Mouse (Mus musculus) hematopoietic stem cell, adult 5-6 weeks (primary cell): ENCODE measurements around the gene Lyrm7. TPM values are rescaled to one million over a fixed set of nuclear protein-coding genes. Genes with fewer than 3 reads are reported as not detected.
"Not testable (repeated sequence)": the region's sequence is repeated elsewhere in the genome, so short reads cannot be mapped to it uniquely, and the experiment has no call there.

Experiments used
- ATAC-seq, 2 experiments: fragments of 125-278 bp in 1 of 2; replicated peaks in 1 of 2; 2 replicates each; pipeline ENCODE4 v1.8.0; 2016 to 2017; ENCODE audit warnings: inconsistent platforms in 2 of 2, mild to moderate bottlenecking in 2 of 2, moderate number of reproducible peaks in 2 of 2, low read depth in 1 of 2, moderate TSS enrichment in 1 of 2; ENCODE audit not compliant: low FRiP score in 2 of 2, poor library complexity in 2 of 2, severe bottlenecking in 2 of 2, insufficient read depth in 1 of 2, low TSS enrichment in 1 of 2
- total RNA-seq: library from RNA; stranded (forward); fragments of 172-1452, 232-1000 nt; gene quantifications from 2 replicates; pipeline ENCODE4 v1.2.3, GENCODE M21; 2017

Gene Lyrm7
- total RNA-seq, 1 experiment from 2014 or later = 2.5 TPM

DNA sequence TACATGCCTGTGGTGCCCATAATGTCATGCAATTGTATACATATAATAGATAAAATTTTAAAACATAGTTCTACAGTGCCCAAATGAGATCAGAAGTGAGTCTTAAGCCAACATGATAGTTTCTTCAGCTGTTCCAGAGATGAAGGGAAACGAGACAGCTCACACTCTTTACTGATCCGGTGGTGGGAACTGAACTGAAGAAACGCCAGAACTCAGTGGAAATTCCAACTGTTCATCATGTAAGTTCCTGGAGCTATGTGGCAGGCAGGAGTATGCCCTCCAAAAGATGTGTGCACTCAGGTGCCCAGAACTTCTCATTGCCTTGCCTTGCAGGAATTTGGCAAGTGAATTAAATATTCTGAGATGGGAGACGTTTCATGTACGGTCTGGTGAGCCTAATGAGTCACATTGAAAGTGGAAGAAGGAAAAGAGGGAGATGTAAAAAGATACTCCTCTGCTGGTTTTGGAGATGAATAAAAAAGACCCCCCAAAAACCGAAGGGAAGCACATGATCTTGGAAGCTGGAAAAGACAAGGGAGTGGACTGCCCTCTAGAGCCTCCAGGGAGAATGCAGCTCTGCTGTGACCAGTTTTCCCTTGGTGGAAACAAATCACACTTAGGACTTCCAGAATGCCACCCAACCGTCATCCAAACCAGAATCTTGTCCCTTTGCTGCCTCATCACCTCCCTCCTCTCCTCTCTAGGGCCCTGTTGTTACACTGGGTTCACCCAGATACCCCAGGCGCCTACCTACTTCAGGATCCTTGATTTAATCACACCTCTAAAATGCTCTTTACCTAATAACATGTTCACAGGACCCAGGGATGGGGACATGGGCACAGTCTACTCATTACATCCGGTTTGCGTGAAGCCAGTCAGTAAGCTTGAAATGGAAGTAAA, 2.2 kb upstream of the Lyrm7 start:
- ATAC-seq = no peak

GRCm38 (mm10) chr11:54861471-54862420, 1.0 kb upstream of the Lyrm7 start:
- ATAC-seq = no peak

DNA sequence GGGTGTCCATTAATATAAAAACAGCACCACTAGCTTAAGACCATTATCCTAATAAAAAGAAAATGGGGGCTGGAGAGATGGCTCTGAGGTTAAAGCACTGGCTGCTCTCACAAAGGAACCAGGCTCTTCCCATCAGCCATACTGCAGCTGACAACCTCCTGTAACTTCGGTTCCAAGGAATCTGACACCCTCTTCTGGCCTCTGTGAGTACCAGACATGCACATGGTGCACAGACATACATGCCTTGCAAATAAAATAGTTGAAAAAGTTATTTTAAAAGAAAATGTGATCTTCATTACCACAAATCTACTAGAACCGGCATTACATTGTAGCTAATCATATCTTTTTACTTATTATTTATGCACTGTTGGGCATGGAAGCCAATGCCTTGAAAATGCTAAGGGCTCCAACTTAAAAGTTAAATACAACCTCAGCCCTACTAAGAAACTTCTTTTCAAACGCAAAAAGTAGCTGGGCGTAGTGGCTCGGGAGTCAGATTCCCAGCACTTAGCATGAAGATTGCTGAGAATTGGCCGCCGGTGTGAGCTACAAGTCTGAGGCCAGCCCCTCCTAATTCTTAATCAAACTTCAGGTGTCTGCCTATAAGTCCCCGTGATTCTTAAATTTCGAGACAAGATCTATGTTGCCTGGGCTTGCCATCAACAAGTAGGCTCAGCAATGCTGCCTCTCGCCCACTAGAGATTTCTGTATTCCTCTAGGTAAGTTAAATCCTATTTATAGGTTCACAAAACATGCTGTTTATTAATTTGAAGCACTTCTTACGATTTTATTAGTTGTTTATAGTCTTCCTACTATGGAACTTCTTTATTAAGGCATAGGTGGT, 1.2 kb downstream of the Lyrm7 start:
- no peak for ATAC-seq

GRCm38 (mm10) chr11:54858880-54859279, 1.8 kb downstream of the Lyrm7 start:
- ATAC-seq = not testable (repeated sequence)

DNA sequence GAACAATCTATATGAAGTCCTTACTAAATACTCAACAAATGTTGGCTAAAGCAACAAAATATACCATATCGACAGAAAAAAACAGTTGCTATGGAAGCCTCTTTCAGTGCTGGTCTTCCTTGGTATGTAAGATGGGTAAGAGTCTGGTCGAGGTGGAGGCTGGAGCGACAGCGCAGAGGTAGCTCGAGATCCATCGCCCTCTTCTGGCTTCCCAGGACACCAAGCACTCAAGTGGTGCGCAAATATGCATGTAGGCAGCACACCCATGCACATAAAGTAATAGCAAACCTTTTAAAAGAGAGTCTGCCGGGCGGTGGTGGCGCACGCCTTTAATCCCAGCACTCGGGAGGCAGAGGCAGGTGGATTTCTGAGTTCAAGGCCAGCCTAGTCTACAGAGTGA, 9.1 kb downstream of the Lyrm7 start:
- no peak for ATAC-seq

GRCm38 (mm10) chr11:54849961-54850758, 10.6 kb downstream of the Lyrm7 start:
- ATAC-seq = no peak

DNA sequence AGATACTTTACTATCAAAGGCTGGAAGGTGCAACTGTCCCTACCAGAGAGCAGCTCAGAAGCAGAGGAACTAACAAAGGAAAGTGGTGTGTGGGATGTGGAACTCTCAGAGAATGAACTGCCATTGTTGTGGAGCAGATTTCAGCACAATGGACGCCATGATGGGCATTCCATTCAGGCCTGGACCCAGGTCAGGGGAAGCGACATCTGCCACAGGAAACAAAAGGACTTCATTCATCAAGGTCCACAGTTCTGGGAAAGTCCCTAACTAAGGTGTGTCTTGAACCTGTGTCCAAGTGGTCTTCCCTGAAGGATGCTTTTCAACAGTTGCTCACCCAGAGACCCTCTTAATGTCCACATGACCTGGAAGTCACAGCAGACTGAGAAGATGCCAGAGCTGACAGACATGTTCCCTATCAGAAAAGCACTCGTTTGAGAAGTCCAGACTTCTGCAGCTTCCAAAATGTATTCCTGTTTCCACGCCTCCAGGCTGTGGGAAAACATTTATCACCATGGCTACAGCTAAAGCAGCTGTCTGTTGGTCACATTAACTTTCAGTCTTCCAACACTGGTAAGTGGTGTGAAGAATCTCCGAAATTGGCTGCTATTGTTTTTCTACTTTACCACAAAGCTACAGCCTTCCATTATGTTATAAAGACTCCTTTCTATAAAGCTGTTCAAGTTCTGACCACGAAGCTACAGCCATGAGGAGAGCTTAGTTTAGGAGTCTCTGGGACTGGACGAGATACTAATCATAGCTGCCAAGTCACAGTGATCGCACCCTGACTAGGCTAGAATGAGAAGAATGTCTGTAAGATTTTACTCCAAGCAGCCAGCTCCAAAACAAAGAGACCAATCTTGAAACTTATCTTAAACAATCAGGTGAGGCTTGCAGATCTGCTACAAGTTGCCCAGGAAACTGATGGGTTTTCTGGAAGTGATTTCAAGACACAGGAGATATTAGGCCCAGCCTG, 15.0 kb downstream of the Lyrm7 start:
- ATAC-seq = no peak

DNA sequence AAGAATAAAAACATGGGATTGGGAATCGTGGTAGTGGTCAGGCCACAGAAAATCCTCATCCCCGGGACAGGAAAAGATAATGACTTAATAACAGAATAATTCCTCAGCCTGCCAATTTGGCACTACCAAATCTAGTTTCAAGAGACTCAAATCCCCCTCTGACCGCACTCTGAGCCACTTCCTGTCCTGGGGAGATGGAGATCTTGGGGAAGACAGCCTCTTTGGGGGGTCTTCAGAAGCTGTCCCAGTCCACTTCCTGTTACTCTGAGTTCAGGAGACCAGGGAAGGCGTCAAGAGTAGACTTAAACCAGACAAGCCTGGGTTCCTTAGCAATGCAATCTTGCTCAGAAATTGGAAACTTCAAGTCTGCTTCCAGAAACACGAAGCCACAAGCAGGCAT, 15.8 kb downstream of the Lyrm7 start:
- ATAC-seq = no peak

GRCm38 (mm10) chr11:54844424-54844823, 16.3 kb downstream of the Lyrm7 start:
- ATAC-seq = peak; percentile 78 to 87

- no peak for ATAC-seq
Observed at GRCm38 (mm10) chr11:54840891-54841290, 19.8 kb downstream of the Lyrm7 start.

DNA sequence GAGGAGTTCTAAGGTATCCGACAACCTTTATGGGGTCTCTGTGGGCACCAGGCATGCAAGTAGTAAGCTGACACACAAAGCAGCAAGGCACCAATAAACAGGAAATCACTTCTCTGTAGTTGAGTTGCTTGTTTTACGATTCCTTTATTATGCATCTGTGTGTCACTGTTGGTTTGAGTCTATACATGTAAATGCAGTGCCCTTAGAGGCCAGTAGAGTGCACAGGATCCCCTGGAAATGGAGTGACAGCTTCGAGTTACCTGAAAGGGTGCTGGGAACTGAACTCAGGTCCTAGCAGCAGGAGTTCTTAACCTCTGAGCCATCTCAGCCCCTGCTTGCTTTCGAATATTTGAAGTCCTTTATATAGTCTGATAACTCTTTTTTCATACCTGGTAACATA, 21.0 kb downstream of the Lyrm7 start:
- no peak for ATAC-seq

DNA sequence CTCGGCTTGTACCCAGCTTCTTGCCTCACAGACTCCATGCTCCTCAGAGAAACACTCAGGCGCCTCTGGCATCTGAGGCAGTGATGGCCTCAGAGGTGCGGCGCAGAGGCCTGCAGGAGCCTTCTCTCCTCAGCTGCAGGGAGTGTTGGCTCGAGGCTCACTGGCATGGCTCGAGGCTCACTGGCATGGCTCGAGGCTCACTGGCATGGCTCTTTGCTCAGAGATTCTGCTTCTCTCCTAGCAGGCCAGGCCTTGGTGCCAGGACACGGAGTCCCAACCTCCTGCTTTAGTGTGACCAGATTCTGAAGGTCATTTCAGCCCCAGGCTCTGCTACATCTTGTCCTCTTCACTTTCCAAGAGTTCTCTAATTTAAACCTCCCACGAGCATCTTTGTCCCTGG, 24.6 kb downstream of the Lyrm7 start:
- no peak for ATAC-seq

DNA sequence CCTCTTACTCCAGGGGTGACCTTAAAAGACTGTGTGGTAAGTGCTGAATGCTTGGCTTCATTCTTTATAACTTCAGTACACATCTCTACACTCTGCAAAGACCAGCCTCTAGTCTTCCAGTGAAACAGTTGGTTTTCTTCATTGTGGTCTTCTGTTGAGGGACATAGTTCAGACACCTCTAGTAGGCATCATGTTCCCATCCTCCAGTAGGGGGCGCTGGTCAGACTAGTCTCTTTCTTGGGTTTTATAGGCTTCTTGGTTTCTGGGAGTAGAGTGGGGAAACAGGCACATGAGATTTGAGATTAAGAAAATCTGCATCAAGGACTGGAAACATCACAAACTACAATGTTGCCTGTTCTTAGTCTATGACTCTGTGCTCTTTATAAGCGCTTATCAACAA, 26.1 kb downstream of the Lyrm7 start:
- no peak for ATAC-seq

DNA sequence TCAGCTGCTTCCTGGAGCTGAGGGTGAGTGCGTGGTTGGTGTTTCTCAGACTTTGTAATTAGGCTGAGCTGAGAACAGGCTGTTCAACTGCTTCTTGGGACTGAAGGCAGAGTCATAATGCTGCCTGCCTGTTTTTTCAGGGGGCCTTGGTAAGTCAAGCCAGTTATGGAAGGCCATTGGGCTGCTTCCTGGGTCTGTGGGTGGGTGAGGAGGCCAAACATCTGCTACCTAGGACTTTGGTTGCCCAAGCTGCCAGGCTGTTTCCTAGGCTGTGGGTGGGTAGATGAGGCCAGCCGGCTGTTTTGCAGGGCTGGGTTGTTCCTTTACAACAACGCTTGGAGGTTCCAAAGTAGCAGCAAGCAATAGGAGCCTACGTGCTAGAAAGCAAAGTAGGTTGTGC, 26.9 kb downstream of the Lyrm7 start:
- peak; percentile 29 to 49; a peak in 2 of 4 replicates for ATAC-seq

DNA sequence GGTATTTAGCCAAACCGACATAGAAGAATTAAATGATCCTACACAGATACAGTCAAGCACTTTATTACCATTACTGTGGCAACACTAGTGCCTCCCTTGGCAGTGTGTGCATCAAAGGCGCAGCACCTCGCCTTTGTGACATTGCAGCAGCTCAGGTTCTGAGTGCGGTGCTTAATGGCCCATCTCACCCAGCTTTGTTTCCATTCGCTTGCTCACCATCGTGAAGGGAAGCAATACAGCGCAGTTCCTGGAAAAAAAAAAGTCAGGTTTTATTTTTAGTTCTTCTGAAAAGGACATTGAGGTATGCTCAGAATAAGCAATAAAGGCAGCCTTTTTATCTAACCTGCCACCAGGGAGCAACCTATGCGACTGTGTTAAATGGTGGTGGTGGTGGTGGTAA, 33.9 kb downstream of the Lyrm7 start:
- no peak for ATAC-seq

DNA sequence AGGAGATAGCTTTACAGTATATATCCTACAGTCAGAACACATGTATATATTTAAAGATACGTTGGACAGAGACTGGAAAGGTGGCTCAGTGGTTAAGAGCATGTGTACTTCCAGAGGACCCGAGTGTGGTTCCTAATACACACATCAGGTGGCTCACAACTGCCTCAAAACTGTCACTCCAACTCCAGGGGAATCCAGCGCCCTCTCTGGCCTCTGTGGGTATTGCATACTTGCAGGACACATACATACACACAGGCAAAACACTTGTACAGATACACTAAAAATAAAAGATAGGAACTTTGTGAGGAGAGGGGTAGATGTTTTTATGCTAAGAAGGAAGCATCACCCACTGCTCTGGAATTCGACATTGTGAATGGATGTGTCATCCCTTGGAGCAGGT, 34.9 kb downstream of the Lyrm7 start:
- ATAC-seq = no peak
